Mouse (Mus musculus) erythroblast, embryonic 14.5 days (primary cell): ENCODE data around the gene Kars.

Experiments used
- GATA1 ChIP-seq: IDR thresholded peaks from 2 replicates; pipeline ENCODE4 v1.6.1; 2012; ENCODE audit warnings: low read length, inconsistent platforms, mixed read lengths
- TAL1 ChIP-seq: IDR thresholded peaks from 3 replicates; pipeline ENCODE4 v1.6.1; 2012; ENCODE audit warnings: low read length, inconsistent platforms, mixed read lengths

DNA sequence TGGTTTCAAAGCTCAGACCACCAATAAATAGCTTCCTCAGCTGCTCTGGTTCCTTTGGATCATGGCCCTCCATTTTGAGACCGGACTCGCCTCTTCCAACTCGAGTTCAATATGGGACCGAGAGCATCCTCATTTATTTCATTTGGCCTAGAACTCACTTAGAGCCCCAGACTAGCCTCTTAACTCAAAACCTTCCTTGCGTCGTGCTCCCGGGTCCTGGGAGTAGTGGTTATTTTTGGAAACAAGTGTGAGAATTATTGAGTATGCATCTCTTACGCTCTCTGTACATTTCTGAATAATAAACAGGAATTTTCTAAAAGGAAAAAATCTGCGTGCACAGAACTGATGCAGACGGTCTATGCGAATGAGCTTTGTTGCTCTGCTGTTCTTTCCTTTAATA is 3.8 kb upstream of the Kars start, which contains the start of gene Gm6793:
- TF ChIP-seq GATA1 (no peak), TAL1 (no peak)
